Mouse (Mus musculus) ES-Bruce4 (cell line): ENCODE results near the gene Hist1h2bk. TPM values are rescaled to one million over a fixed set of nuclear protein-coding genes. Genes with fewer than 3 reads are reported as not detected.
"Not testable (repeated sequence)": the region's sequence is repeated elsewhere in the genome, so short reads cannot be mapped to it uniquely, and the experiment has no call there.

Experiments
- H3K27ac ChIP-seq: 2 replicates; pipeline ENCODE4 v1.5.1; 2012; ENCODE audit warnings: low read length, inconsistent platforms; ENCODE audit not compliant: insufficient read depth
- H3K27me3 ChIP-seq: 2 replicates; pipeline ENCODE4 v1.6.1; 2012; ENCODE audit warnings: mild to moderate bottlenecking, low read length, inconsistent platforms; ENCODE audit not compliant: control insufficient read depth, poor library complexity, insufficient read depth, severe bottlenecking
- H3K36me3 ChIP-seq: 2 replicates; pipeline ENCODE4 v1.6.1; 2012; ENCODE audit warnings: inconsistent platforms, mild to moderate bottlenecking, low read length, moderate library complexity; ENCODE audit not compliant: control insufficient read depth, poor library complexity, insufficient read depth, severe bottlenecking
- H3K4me1 ChIP-seq: one replicate; pipeline ENCODE4 v1.8.1; 2011; ENCODE audit warnings: low read length; ENCODE audit not compliant: control insufficient read depth, insufficient read depth
- H3K4me3 ChIP-seq: 2 replicates; pipeline ENCODE4 v1.5.1; 2011; ENCODE audit warnings: low read depth, mild to moderate bottlenecking, low read length
- H3K9ac ChIP-seq: 2 replicates; pipeline ENCODE4 v1.6.1; 2012; ENCODE audit warnings: low read depth, mild to moderate bottlenecking, inconsistent platforms; ENCODE audit not compliant: poor library complexity, severe bottlenecking
- H3K9me3 ChIP-seq: replicated peaks from 2 replicates; pipeline ENCODE4 v1.6.1; 2012; ENCODE audit warnings: mild to moderate bottlenecking, low read length, inconsistent platforms; ENCODE audit not compliant: control insufficient read depth, poor library complexity, insufficient read depth, severe bottlenecking
- CTCF ChIP-seq: IDR thresholded peaks from one replicate; pipeline ENCODE4 v1.8.1; 2011; ENCODE audit warnings: low read depth, low read length
- EP300 ChIP-seq: IDR thresholded peaks from 2 replicates; pipeline ENCODE4 v1.6.1; 2011; ENCODE audit warnings: low read depth, low read length; ENCODE audit not compliant: insufficient read depth
- POLR2A ChIP-seq: IDR thresholded peaks from one replicate; pipeline ENCODE4 v1.8.1; 2011; ENCODE audit warnings: low read length; ENCODE audit not compliant: insufficient read depth
- polyA plus RNA-seq: library from polyadenylated mRNA; stranded (reverse); fragments of >200 nt; gene quantifications from 2 replicates; pipeline ENCODE4 v1.2.4, GENCODE M21; 2011; ENCODE audit warnings: low read depth; ENCODE audit not compliant: missing spikeins, insufficient read depth, insufficient read length

Gene Hist1h2bk
- 54.4 and 58.6 TPM in 2 replicates for polyA plus RNA-seq

DNA sequence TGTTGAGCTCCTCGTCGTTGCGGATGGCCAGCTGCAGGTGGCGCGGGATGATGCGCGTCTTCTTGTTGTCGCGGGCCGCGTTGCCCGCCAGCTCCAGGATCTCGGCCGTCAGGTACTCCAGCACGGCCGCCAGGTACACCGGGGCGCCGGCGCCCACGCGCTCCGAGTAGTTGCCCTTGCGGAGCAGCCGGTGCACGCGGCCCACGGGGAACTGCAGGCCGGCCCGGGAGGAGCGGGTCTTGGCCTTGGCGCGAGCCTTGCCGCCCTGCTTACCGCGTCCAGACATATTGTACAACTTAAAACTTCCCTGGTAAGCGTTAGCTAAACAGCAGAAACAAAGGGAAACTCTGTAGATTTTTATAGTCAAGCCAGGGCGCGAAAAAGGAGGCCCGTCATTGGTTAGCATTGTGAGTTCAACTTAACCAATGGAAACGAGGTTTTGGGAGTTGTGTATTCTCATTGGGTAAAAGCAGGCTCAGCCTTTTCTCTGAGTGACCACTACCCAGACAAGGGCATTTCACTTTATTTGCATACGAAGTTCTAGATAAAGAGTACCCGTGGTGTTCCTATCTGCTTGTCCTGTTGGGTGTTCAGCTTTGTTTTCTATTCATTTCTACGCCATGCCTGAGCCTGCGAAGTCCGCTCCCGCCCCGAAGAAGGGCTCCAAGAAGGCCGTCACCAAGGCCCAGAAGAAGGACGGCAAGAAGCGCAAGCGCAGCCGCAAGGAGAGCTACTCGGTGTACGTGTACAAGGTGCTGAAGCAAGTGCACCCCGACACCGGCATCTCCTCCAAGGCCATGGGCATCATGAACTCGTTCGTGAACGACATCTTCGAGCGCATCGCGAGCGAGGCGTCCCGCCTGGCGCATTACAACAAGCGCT, at the start of gene Hist1h2bk, which contains the start of gene Hist1h2ah:
Gene Hist1h2bk (plus strand): TSS at position 604 of the 882 bp plus-strand sequence.
Gene Hist1h2ah (minus strand): TSS at position 302 of the 882 bp plus-strand sequence.
- H3K36me3 ChIP-seq, H3K4me1 ChIP-seq, H3K9me3 ChIP-seq, H3K27me3 ChIP-seq: not testable (repeated sequence)
- TF ChIP-seq POLR2A: peak; percentile 36
- Histone ChIP-seq H3K27ac (peak within 1 kb of the TSS; percentile 98), H3K9ac (peak within 1 kb of the TSS; percentile 99), H3K4me3 (peak within 1 kb of the TSS; percentile 80)

DNA sequence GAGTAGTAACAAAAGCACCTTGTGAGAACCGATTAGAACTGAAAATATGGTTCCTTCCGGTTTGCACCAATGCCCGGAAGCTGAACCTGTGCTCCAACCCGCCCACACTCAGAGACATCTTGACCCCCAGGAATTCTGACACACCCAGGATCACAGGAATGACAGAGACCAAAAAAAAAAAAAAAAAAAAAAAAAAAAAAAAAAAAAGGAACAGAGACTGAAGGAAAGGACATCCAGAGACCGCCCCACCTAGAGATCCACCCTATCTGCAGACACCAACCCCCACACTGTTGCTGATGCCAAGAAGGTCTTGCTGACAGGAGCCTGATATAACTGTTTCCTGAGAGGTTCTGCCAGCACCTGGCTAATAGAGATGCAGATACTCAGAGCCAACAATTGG, 43.1 kb upstream of the Hist1h2bk start:
- no peaks in the 10 kb centered on the region for H3K27me3 ChIP-seq
- H3K9ac ChIP-seq: no peak overlapping the region
- no peaks in the 10 kb centered on the region for H3K36me3 ChIP-seq
- no peak overlapping the region for H3K4me3 ChIP-seq
- H3K27ac ChIP-seq: no peak overlapping the region
- H3K9me3 ChIP-seq: no peaks in the 10 kb centered on the region; the same call in 1 of the 2 replicates
- TF ChIP-seq POLR2A (no peak), CTCF (no peak), EP300 (no peak)
- H3K4me1 ChIP-seq: peaks cover 2% of the 10 kb centered on the region

- no peak overlapping the region for H3K27ac ChIP-seq
- H3K27me3 ChIP-seq: peaks cover 8% of the 10 kb centered on the region
- peak overlapping the region; percentile 55 for H3K4me3 ChIP-seq
- H3K36me3 ChIP-seq: no peaks in the 10 kb centered on the region
- peak overlapping the region; percentile 63 for H3K9ac ChIP-seq
- no peaks in the 10 kb centered on the region; the same call in 1 of the 2 replicates for H3K9me3 ChIP-seq
- TF ChIP-seq EP300 (no peak), POLR2A (no peak), CTCF (no peak)
- peaks cover 2% of the 10 kb centered on the region for H3K4me1 ChIP-seq
Observed at GRCm38 (mm10) chr13:21993957-21994738, 41.5 kb upstream of the Hist1h2bk start.

GRCm38 (mm10) chr13:21994896-21995295, 40.8 kb upstream of the Hist1h2bk start:
- peaks cover 9% of the 10 kb centered on the region for H3K27me3 ChIP-seq

DNA sequence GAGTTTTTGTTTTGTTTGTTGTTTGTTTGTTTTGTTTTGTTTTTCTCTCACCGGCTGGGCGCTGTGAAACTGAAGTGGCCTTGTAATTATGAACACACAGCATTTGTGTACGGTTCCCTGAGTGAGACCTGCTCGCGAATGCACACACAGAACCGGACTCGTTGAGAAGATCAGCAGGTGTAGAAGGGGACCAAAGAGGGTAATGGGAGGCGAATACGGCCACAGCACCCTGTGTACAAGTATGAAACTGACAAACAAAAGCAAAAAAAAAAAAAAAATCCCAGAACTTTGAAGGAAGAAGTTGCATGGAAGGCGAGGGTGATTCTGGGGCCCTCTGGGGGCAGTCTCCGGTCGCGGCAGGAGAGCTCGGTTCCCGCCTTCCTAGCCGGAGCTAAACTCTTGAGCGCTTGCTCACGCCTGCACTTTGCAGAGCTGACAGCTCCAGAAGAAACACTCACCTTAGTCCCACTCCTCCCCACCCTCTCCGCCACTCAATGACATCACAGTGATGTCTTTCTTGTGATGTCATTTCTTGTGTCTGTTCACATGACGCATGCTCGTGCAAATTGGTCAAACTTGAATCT, 40.2 kb upstream of the Hist1h2bk start:
- Histone ChIP-seq H3K27ac (no peak overlapping the region), H3K9me3 (no peaks in the 10 kb centered on the region; the same call in 1 of the 2 replicates), H3K4me1 (peaks cover 2% of the 10 kb centered on the region), H3K9ac (peak overlapping the region; percentile 38), H3K36me3 (no peaks in the 10 kb centered on the region), H3K4me3 (peak overlapping the region; percentile 64), H3K27me3 (peaks cover 9% of the 10 kb centered on the region)
- no peak for TF ChIP-seq CTCF
- TF ChIP-seq EP300: no peak
- no peak for TF ChIP-seq POLR2A

More at GRCm38 (mm10) chr13:21994896-21995295, 40.8 kb upstream of the Hist1h2bk start:
- Histone ChIP-seq H3K9ac (peak overlapping the region; percentile 38), H3K9me3 (no peaks in the 10 kb centered on the region; the same call in 1 of the 2 replicates), H3K4me3 (peak overlapping the region; percentile 64), H3K4me1 (peaks cover 2% of the 10 kb centered on the region), H3K27ac (no peak overlapping the region), H3K36me3 (no peaks in the 10 kb centered on the region)
- TF ChIP-seq CTCF (no peak), POLR2A (no peak), EP300 (no peak)
